Mouse (Mus musculus) liver, postnatal 0 days (tissue): Measurements from ENCODE around the gene Agap3.

Experiments
- CTCF ChIP-seq: sonication (generic); IDR thresholded peaks from 2 replicates; pipeline ENCODE4 v1.5.1; 2016; ENCODE audit warnings: antibody characterized with exemption, low read depth
- EP300 ChIP-seq: IDR thresholded peaks from 2 replicates; pipeline ENCODE4 v1.6.1; 2016; ENCODE audit warnings: antibody characterized with exemption, low read depth, mild to moderate bottlenecking

- no peak for TF ChIP-seq EP300
- peak; percentile 100 for TF ChIP-seq CTCF
Measured at GRCm38 (mm10) chr5:24530042-24530689, 78.2 kb downstream of the Agap3 start.
